Mouse (Mus musculus): ENCODE data around the gene Ankrd31.

DNA sequence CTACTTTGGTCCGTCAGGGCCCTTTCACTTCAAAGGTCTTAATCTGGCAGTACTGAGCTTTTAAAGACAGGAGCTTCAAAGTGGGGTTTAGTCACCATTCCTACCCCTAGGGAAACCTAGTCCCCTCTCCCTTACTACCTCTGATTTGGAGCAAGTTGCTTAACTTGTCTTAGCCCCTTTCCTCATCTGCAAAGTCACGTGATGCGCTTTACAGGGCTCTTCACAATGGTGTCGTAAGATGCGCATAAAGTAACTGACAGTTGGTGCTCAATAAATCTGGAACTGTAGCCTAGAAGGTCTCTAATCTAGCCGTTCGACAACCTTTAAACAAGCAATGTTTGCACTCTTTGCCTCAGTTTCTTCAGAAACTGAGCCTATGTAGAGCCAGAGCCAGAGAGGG is 19.8 kb upstream of the Ankrd31 start:
- no peak for TF ChIP-seq NANOG (IDR thresholded peaks at IDR 0.05; ENCODE audit: borderline replicate concordance, low read length)
- TF ChIP-seq CTCF (conservative IDR thresholded peaks at IDR 0.05; ENCODE audit: low read length) = no peak
- 0 out of 2 replicates have a peak, but pooled peaks have one; percentile 31 for TF ChIP-seq POU5F1 (IDR thresholded peaks at IDR 0.05; ENCODE audit: borderline replicate concordance, low read length)

All from E14TG2a.4 (cell line).